Mouse (Mus musculus): ENCODE data around the gene Hist1h2bk.
"Not testable (repeated sequence)": the region's sequence is repeated elsewhere in the genome, so short reads cannot be mapped to it uniquely, and the experiment has no call there.

Gene Hist1h2bk

DNA sequence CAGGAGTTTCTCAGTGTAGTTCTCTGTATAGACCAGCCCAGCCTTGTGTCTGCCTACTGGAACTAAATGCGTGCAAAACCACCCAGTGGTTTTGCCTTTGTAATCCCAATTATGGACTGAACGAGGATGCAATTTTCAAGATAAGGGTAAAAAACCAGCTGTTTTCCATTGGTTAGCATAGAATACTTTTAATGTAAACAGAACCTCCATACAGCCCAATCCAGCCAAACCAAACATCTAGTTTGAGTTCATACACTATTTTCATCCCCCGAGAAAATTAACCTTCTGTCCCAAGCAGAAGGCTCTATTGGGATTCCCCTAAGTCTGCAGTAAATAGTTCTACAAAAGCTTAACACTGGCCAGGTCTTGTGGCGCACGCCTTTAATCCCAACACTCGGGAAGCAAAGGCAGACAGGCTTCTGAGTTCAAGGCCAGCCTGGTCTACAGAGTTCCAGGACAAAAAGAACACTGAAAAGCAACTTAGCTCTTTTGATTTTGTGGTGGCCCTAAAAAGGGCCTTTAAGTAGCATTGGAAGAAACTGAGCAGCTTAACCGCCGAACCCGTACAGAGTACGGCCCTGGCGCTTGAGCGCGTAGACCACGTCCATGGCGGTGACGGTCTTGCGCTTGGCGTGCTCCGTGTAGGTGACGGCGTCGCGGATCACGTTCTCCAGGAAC is 4.9 kb downstream of the Hist1h2bk start:
- DNase-seq (ENCODE audit: low read depth, low spot score) = peak; percentile 65

GRCm38 (mm10) chr13:22041142-22041536 is 5.5 kb downstream of the Hist1h2bk start, which contains the start of gene Hist1h4i:
Hist1h4i (minus strand) TSS chr13:22041362.
- peak; percentile 92 for DNase-seq (ENCODE audit: low read depth, low spot score)

- peak; percentile 36 for DNase-seq (ENCODE audit: low read depth, low spot score)
Measured at GRCm38 (mm10) chr13:22041651-22042567, 6.2 kb downstream of the Hist1h2bk start.

- peak; percentile 96 for DNase-seq (ENCODE audit: low read depth, low spot score)
Measured at GRCm38 (mm10) chr13:22042568-22043502, 7.2 kb downstream of the Hist1h2bk start, which contains the start of the genes Hist1h2ag and Hist1h2bj. Hist1h2ag (minus strand) TSS chr13:22042944. Hist1h2bj (plus strand) TSS chr13:22043214.

- peak; percentile 72 for DNase-seq (ENCODE audit: low read depth, low spot score)
Measured at GRCm38 (mm10) chr13:22043503-22044431, 8.1 kb downstream of the Hist1h2bk start.

DNA sequence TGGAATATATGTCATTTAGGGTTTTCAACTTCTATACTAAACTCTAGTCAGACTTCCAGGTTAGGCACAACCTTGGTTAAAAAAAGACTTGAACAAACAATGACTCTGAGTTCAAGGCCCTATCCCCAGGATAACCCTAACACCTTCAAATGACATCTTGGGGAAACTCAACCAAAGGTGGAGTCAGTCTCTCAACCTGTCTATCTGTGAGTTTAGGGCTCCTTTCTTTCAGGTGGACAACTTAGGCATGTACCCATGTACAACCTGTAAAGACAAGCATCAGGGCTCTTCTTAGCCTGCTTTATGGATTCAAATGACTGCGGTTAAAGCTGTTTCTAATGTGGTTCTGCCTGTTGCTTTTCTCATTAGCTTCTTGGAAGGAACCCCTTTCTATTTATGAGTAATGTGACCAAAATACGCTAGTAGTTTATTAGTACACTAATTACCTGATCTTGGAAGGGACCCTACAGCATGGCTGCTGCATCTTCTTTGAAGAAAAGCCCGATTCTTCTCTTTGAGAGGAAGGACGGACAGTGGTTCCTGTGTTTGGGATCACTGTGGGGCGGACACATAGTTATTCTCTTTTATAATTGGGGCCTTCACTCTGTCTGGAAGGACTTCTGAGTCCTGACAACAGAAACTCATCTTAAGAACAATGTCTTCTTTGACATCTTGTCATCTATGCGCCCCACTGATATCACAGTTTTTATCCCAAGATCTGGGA is 8.9 kb downstream of the Hist1h2bk start:
- no peak for DNase-seq (ENCODE audit: low read depth, low spot score)

GRCm38 (mm10) chr13:22045311-22045710 is 9.6 kb downstream of the Hist1h2bk start:
- no peak for DNase-seq (ENCODE audit: low read depth, low spot score)

GRCm38 (mm10) chr13:22049041-22049440 is 13.4 kb downstream of the Hist1h2bk start:
- DNase-seq (ENCODE audit: low read depth, low spot score) = no peak

- peak; percentile 79 for DNase-seq (ENCODE audit: low read depth, low spot score)
Measured at GRCm38 (mm10) chr13:22049737-22050440, 14.2 kb downstream of the Hist1h2bk start.

GRCm38 (mm10) chr13:22050591-22051522 is 15.2 kb downstream of the Hist1h2bk start:
- peak; percentile 90 for DNase-seq (ENCODE audit: low read depth, low spot score)

DNA sequence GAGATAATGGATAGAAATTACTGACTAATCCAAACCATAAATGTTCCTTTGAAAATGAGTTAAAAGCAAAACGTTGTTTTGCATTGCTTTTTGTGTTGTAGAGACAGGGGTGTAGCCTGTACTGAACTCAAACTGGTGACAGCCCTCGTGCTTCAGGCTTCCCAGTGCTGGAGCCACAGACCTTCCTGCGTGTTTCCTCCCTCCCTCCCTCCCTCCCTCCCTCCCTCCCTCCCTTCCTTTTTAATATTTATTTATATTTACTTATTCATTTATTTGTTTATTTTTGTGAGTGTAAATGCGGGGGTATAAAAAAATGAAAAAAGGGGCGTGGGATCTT is 15.8 kb downstream of the Hist1h2bk start:
- DNase-seq (ENCODE audit: low read depth, low spot score) = no peak

GRCm38 (mm10) chr13:22053754-22054153 is 18.1 kb downstream of the Hist1h2bk start:
- no peak for DNase-seq (ENCODE audit: low read depth, low spot score)

- DNase-seq (ENCODE audit: low read depth, low spot score) = no peak
Measured at GRCm38 (mm10) chr13:22061422-22061821, 25.8 kb downstream of the Hist1h2bk start.

- no peak for DNase-seq (ENCODE audit: low read depth, low spot score)
Measured at GRCm38 (mm10) chr13:22063468-22063867, 27.8 kb downstream of the Hist1h2bk start.

DNA sequence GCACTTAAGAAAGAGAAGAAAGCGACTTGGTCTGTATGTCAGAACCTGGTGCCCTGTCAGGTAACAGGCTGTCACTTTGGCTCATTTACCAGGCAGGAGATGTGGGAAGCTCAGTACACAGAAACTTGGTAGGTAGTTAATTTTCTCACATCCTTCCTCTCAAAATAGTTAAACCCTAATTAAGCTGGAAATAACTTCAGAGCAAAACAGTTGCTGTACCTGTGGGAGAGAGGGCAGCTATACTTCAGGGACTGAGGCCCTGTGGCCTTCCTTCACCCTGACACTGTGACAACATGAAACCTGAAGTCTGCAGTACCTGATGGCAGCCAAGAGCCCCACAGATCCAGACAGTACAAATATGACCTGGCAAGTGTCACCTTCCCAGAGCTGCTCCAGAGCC is 48.5 kb downstream of the Hist1h2bk start, which contains the start of gene Vmn1r188:
Gene Vmn1r188 (plus strand): TSS at position 301 of the 400 bp plus-strand sequence.
- DNase-seq (ENCODE audit: low read depth, low spot score) = not testable (repeated sequence)
